Mouse (Mus musculus): Measurements from ENCODE around the gene 2210016L21Rik.

DNA sequence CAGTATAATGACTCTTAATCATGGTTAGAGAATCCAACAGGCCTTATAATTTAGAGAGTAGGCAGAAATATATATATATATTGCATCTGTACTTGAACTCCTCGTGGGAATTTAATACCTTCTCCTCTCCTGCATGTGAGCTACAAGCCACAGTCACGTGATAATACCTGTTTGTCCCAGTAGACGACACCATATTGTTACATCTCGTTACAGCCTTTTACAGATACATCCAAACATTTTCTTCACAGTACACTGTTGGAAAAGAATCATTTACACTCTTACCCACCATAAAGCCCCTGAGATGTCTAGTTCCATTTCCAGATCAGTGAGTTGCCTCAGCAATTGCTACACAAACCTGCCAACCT is 790 bp downstream of the 2210016L21Rik start:
- TF ChIP-seq CTCF (IDR thresholded peaks at IDR 0.05; ENCODE audit: low read depth) (no peak), EP300 (IDR thresholded peaks at IDR 0.05; ENCODE audit: low read depth) (no peak)

Measured in heart, postnatal 0 days (tissue).